8 mouse cellular contexts compared by ENCODE assay signal in genomic region chr2:93188761-93189458, GRCm38 (mm10). TPM values are rescaled to one million over a fixed set of nuclear protein-coding genes. Genes with fewer than 3 reads are reported as not detected.
DNase-seq lines count a peak whose midpoint lies in the region; ATAC-seq and TF ChIP-seq lines count a peak whose summit lies in the region.

No protein-coding gene starts in this region.

- peaks cover 72% of the 10 kb centered on the region for H3K4me1 ChIP-seq in embryonic facial prominence, embryonic 10.5 days
- H3K4me1 ChIP-seq in limb, embryonic 14.5 days (ENCODE audit: control insufficient read depth, insufficient read depth, low read length) = peaks cover 14% of the 10 kb centered on the region; the same call in 1 of the 2 replicates
- peaks cover 16% of the 10 kb centered on the region for H3K4me1 ChIP-seq in midbrain, postnatal 0 days (ENCODE audit: insufficient read depth, low read length)

- H3K27me3 ChIP-seq in embryonic facial prominence, embryonic 10.5 days (replicated peaks; ENCODE audit: low read depth, poor library complexity, severe bottlenecking) = peaks cover 81% of the 10 kb centered on the region
- no peaks in the 10 kb centered on the region for H3K27me3 ChIP-seq in limb, embryonic 14.5 days (ENCODE audit: control insufficient read depth, insufficient read depth, low read length)
- H3K27me3 ChIP-seq in midbrain, postnatal 0 days (ENCODE audit: insufficient read depth, low read length) = no peaks in the 10 kb centered on the region

- peak overlapping the region; percentile 100 for H3K4me2 ChIP-seq in limb, embryonic 14.5 days (replicated peaks; ENCODE audit: low read depth, low read length, severe bottlenecking)
- H3K4me2 ChIP-seq in midbrain, postnatal 0 days (ENCODE audit: low read depth, low read length, poor library complexity, severe bottlenecking) = peak overlapping the region; percentile 96

- peak overlapping the region; percentile 90 for H3K4me3 ChIP-seq in embryonic facial prominence, embryonic 10.5 days
- H3K4me3 ChIP-seq in limb, embryonic 14.5 days (replicated peaks; ENCODE audit: low read length) = peak overlapping the region; percentile 64
- peak overlapping the region; percentile 76 for H3K4me3 ChIP-seq in midbrain, postnatal 0 days (ENCODE audit: low read depth, low read length)

- intact Hi-C loops in heart, postnatal 14 days (cut with DNase I) = loop anchor here (2.0 kb wide), 2 partner anchors 46 to 114 kb away; no protein-coding TSS in a partner anchor

- no peaks in the 10 kb centered on the region for H3K9me3 ChIP-seq in embryonic facial prominence, embryonic 10.5 days
- no peaks in the 10 kb centered on the region for H3K9me3 ChIP-seq in limb, embryonic 14.5 days (ENCODE audit: control insufficient read depth, low read length)
- no peaks in the 10 kb centered on the region for H3K9me3 ChIP-seq in midbrain, postnatal 0 days (ENCODE audit: low read length)

- peak overlapping the region; percentile 72 for H3K9ac ChIP-seq in limb, embryonic 14.5 days (ENCODE audit: low read depth, low read length, severe bottlenecking)
- peak overlapping the region; percentile 81 for H3K9ac ChIP-seq in midbrain, postnatal 0 days (replicated peaks; ENCODE audit: low read length, poor library complexity, severe bottlenecking)

- peaks cover 6% of the 10 kb centered on the region; the same call in 1 of the 2 replicates for H3K36me3 ChIP-seq in embryonic facial prominence, embryonic 10.5 days (replicated peaks)
- H3K36me3 ChIP-seq in limb, embryonic 14.5 days (ENCODE audit: control insufficient read depth, insufficient read depth, low read length) = no peaks in the 10 kb centered on the region
- no peaks in the 10 kb centered on the region for H3K36me3 ChIP-seq in midbrain, postnatal 0 days (ENCODE audit: insufficient read depth, low read length)

- H3K27ac ChIP-seq in embryonic facial prominence, embryonic 10.5 days (replicated peaks) = peak overlapping the region; percentile 91
- 0 out of 2 replicates have a peak overlapping the region, but pooled peaks have one; percentile 28 for H3K27ac ChIP-seq in limb, embryonic 14.5 days (replicated peaks; ENCODE audit: low read depth, low read length)
- peak overlapping the region; percentile 71 for H3K27ac ChIP-seq in midbrain, postnatal 0 days (ENCODE audit: low read depth, low read length)

- ATAC-seq in limb, embryonic 14.5 days (ENCODE audit: low FRiP score, low read depth) = no peak
- ATAC-seq in midbrain, postnatal 0 days (ENCODE audit: low FRiP score) = no peak

- 6% methylated on average over 19 of the region's 19 CpGs for WGBS in embryonic facial prominence, embryonic 10.5 days
- 7% methylated on average over 19 of the region's 19 CpGs for WGBS in limb, embryonic 14.5 days
- 5% methylated on average over 19 of the region's 19 CpGs for WGBS in midbrain, postnatal 0 days

- TF ChIP-seq POLR2A in limb, embryonic 14.5 days (IDR thresholded peaks at IDR 0.05; ENCODE audit: borderline replicate concordance, extremely low read depth, insufficient read depth, insufficient read length) = no peak

- DNase-seq in right cerebral cortex, adult 18-20 months = peak; percentile 55
- no peak for DNase-seq in right cerebral cortex, postnatal 36 days (ENCODE audit: low spot score in 2 of 2)
- peak; percentile 70 for DNase-seq in embryonic facial prominence, embryonic 10.5 days (ENCODE audit: low spot score)
- peak; percentile 52 to 62 for DNase-seq in heart, postnatal 14 days
- DNase-seq in limb, embryonic 14.5 days (ENCODE audit: low spot score) = peak; percentile 66
- peak; percentile 75 for DNase-seq in midbrain, postnatal 0 days (ENCODE audit: low spot score)
- DNase-seq in thymus, postnatal 4 days = peak; percentile 81
- DNase-seq in gastrocnemius, postnatal 25 days = no peak

- peak; percentile 74 for TF ChIP-seq CTCF in midbrain, postnatal 0 days (IDR thresholded peaks at IDR 0.05)

RNA-seq across cellular contexts. Expression of gene Trp53i11, which starts 1.6 kb away (rescaled TPM):
- polyA plus RNA-seq in embryonic facial prominence, embryonic 10.5 days (2016; fragmentation: Nextera tagmentation; extraction: Ambion mirVana) = 72.5 and 95.2 TPM in 2 replicates
- 10 to 100 TPM; 67.8 to 68.8 TPM for total RNA-seq in heart, postnatal 14 days (2021)
- 30.5 and 36.9 TPM in 2 replicates for polyA plus RNA-seq in limb, embryonic 14.5 days (2012; rRNA removed)
- polyA plus RNA-seq in limb, embryonic 14.5 days (2014; fragmentation: Nextera tagmentation; extraction: Ambion mirVana) = 26.6 and 37.4 TPM in 2 replicates
- total RNA-seq in midbrain, postnatal 0 days (2014; rRNA removed) = 111 and 124 TPM in 2 replicates
- 74.7 and 76.0 TPM in 2 replicates for polyA plus RNA-seq in midbrain, postnatal 0 days (2015; fragmentation: Nextera tagmentation; extraction: Ambion mirVana)
- total RNA-seq in gastrocnemius, postnatal 25 days (2021) = 1 to 10 TPM; 3.5 to 7.0 TPM

Comparison
In these comparisons a context has a peak if more than half of its experiments do, and no peak if none do; other contexts are left out.
1. DNase-seq: peak in right cerebral cortex, adult 18-20 months (single experiment), embryonic facial prominence, embryonic 10.5 days (single experiment), heart, postnatal 14 days (2 of 2), limb, embryonic 14.5 days (single experiment), midbrain, postnatal 0 days (single experiment) and thymus, postnatal 4 days (single experiment); none in right cerebral cortex, postnatal 36 days (0 of 2) and gastrocnemius, postnatal 25 days (single experiment).
2. H3K27ac ChIP-seq: peak in every context shown above with its lines; median percentile 91 in embryonic facial prominence, embryonic 10.5 days; 71 in midbrain, postnatal 0 days; 28 in limb, embryonic 14.5 days.
3. RNA of gene Trp53i11, which starts 1.6 kb away (total RNA-seq): 111 to 124 TPM in midbrain, postnatal 0 days and 67.8 to 68.8 TPM in heart, postnatal 14 days; 3.5 to 7.0 TPM in gastrocnemius, postnatal 25 days; every median in the first group is over 4 times any median in the second.
4. Peak in every context shown above with its lines, with median percentiles within 50 percentile points of each other: H3K4me3 ChIP-seq.